Mouse (Mus musculus) erythroblast, embryonic 14.5 days (primary cell): Measurements from ENCODE around the gene Eva1b. TPM values are rescaled to one million over a fixed set of nuclear protein-coding genes. Genes with fewer than 3 reads are reported as not detected.

Source experiments
- H3K27me3 ChIP-seq: 2 replicates; pipeline ENCODE4 v1.6.1; 2012; ENCODE audit warnings: inconsistent platforms; ENCODE audit not compliant: control insufficient read depth
- H3K36me3 ChIP-seq: 2 replicates; pipeline ENCODE4 v1.6.1; 2012; ENCODE audit warnings: mild to moderate bottlenecking, inconsistent platforms; ENCODE audit not compliant: control insufficient read depth
- H3K4me1 ChIP-seq: 2 replicates; pipeline ENCODE4 v1.6.1; 2012; ENCODE audit warnings: inconsistent platforms; ENCODE audit not compliant: control insufficient read depth
- H3K4me3 ChIP-seq: replicated peaks from 2 replicates; pipeline ENCODE3; 2012; ENCODE audit warnings: moderate library complexity, mild to moderate bottlenecking, inconsistent platforms
- H3K9me3 ChIP-seq: 2 replicates; pipeline ENCODE4 v1.6.1; 2012; ENCODE audit warnings: low read length, inconsistent platforms, mixed read lengths; ENCODE audit not compliant: control insufficient read depth
- GATA1 ChIP-seq: IDR thresholded peaks from 2 replicates; pipeline ENCODE4 v1.6.1; 2012; ENCODE audit warnings: low read length, inconsistent platforms, mixed read lengths
- TAL1 ChIP-seq: IDR thresholded peaks from 3 replicates; pipeline ENCODE4 v1.6.1; 2012; ENCODE audit warnings: low read length, inconsistent platforms, mixed read lengths
- polyA plus RNA-seq: library from polyadenylated mRNA; stranded (reverse); fragments of >175 nt; gene quantifications from 2 replicates; pipeline ENCODE4 v1.2.3, GENCODE M21; 2012

Gene Eva1b
- polyA plus RNA-seq, 1 experiment: 0.22 TPM

- Histone ChIP-seq H3K4me3 (no peak overlapping the region), H3K4me1 (peaks cover 6% of the 10 kb centered on the region), H3K9me3 (no peaks in the 10 kb centered on the region; the same call in 1 of the 2 replicates), H3K27me3 (peaks cover 63% of the 10 kb centered on the region), H3K36me3 (no peaks in the 10 kb centered on the region)
- TF ChIP-seq GATA1 (no peak), TAL1 (no peak)
These were observed 2.9 kb downstream of the Eva1b start for GRCm38 (mm10) chr4:126150297-126150948.

- Histone ChIP-seq H3K9me3 (no peaks in the 10 kb centered on the region; the same call in 1 of the 2 replicates), H3K27me3 (peaks cover 63% of the 10 kb centered on the region), H3K4me1 (peaks cover 6% of the 10 kb centered on the region), H3K36me3 (no peaks in the 10 kb centered on the region), H3K4me3 (no peak overlapping the region)
- no peak for TF ChIP-seq TAL1
- no peak for TF ChIP-seq GATA1
These were observed 3.4 kb downstream of the Eva1b start for GRCm38 (mm10) chr4:126150949-126151320.

- Histone ChIP-seq H3K36me3 (no peaks in the 10 kb centered on the region; the same call in 1 of the 2 replicates), H3K4me1 (peaks cover 6% of the 10 kb centered on the region), H3K9me3 (peaks cover 2% of the 10 kb centered on the region; the same call in 1 of the 2 replicates), H3K27me3 (peaks cover 53% of the 10 kb centered on the region), H3K4me3 (no peak overlapping the region)
- TF ChIP-seq TAL1: no peak
- TF ChIP-seq GATA1: no peak
These were observed 4.3 kb downstream of the Eva1b start for GRCm38 (mm10) chr4:126151701-126152440.

- Histone ChIP-seq H3K4me1 (peaks cover 6% of the 10 kb centered on the region), H3K27me3 (peaks cover 43% of the 10 kb centered on the region), H3K36me3 (no peaks in the 10 kb centered on the region; the same call in 1 of the 2 replicates), H3K4me3 (no peak overlapping the region), H3K9me3 (peaks cover 2% of the 10 kb centered on the region; the same call in 1 of the 2 replicates)
- TF ChIP-seq GATA1 (no peak), TAL1 (no peak)
These were observed 5.3 kb downstream of the Eva1b start for GRCm38 (mm10) chr4:126152864-126153263.

- no peaks in the 10 kb centered on the region; the same call in 1 of the 2 replicates for H3K36me3 ChIP-seq
- H3K4me3 ChIP-seq: no peak overlapping the region
- peaks cover 20% of the 10 kb centered on the region for H3K27me3 ChIP-seq
- H3K9me3 ChIP-seq: 0 out of 2 replicates have a peak, but pooled peaks cover 2% of the 10 kb centered on the region
- peaks cover 1% of the 10 kb centered on the region for H3K4me1 ChIP-seq
- no peak for TF ChIP-seq GATA1
- no peak for TF ChIP-seq TAL1
These were observed 7.6 kb downstream of the Eva1b start for GRCm38 (mm10) chr4:126155183-126155582.

GRCm38 (mm10) chr4:126155869-126156268 lies 8.3 kb downstream of the Eva1b start:
- H3K4me1 ChIP-seq: peaks cover 1% of the 10 kb centered on the region
- H3K27me3 ChIP-seq: peaks cover 14% of the 10 kb centered on the region; the same call in 1 of the 2 replicates
- H3K9me3 ChIP-seq: 0 out of 2 replicates have a peak, but pooled peaks cover 2% of the 10 kb centered on the region
- H3K36me3 ChIP-seq: no peaks in the 10 kb centered on the region; the same call in 1 of the 2 replicates
- TF ChIP-seq GATA1: no peak
- TF ChIP-seq TAL1: no peak
- H3K4me3 ChIP-seq: no peak overlapping the region

- Histone ChIP-seq H3K4me3 (no peak overlapping the region), H3K36me3 (no peaks in the 10 kb centered on the region; the same call in 1 of the 2 replicates), H3K4me1 (peaks cover 1% of the 10 kb centered on the region), H3K27me3 (peaks cover 8% of the 10 kb centered on the region; the same call in 1 of the 2 replicates), H3K9me3 (0 out of 2 replicates have a peak, but pooled peaks cover 2% of the 10 kb centered on the region)
- TF ChIP-seq GATA1: no peak
- no peak for TF ChIP-seq TAL1
These were observed 9.1 kb downstream of the Eva1b start for GRCm38 (mm10) chr4:126156617-126157016.

GRCm38 (mm10) chr4:126157562-126157961 lies 10.0 kb downstream of the Eva1b start:
- Histone ChIP-seq H3K4me1 (peaks cover 8% of the 10 kb centered on the region), H3K36me3 (no peaks in the 10 kb centered on the region; the same call in 1 of the 2 replicates), H3K4me3 (no peak overlapping the region), H3K27me3 (peaks cover 5% of the 10 kb centered on the region; the same call in 1 of the 2 replicates), H3K9me3 (0 out of 2 replicates have a peak, but pooled peaks cover 2% of the 10 kb centered on the region)
- TF ChIP-seq TAL1: no peak

GRCm38 (mm10) chr4:126159455-126159854 lies 11.9 kb downstream of the Eva1b start:
- TF ChIP-seq GATA1 (no peak), TAL1 (no peak)
- H3K27me3 ChIP-seq: no peaks in the 10 kb centered on the region
- peaks cover 7% of the 10 kb centered on the region for H3K36me3 ChIP-seq
- peaks cover 21% of the 10 kb centered on the region for H3K4me1 ChIP-seq
- H3K9me3 ChIP-seq: 0 out of 2 replicates have a peak, but pooled peaks cover 2% of the 10 kb centered on the region
- no peak overlapping the region for H3K4me3 ChIP-seq
